Mouse (Mus musculus) lung, postnatal 0 days (tissue): ENCODE data around the gene Ulk1. TPM values are rescaled to one million over a fixed set of nuclear protein-coding genes. Genes with fewer than 3 reads are reported as not detected.

Experiments
- ATAC-seq: fragments of 200-750 bp; cut with Nextera tagmentation; 2 replicates; pipeline ENCODE4 v1.8.0; 2017; ENCODE audit warnings: moderate library complexity
- DNase-seq: peaks from one replicate; pipeline ENCODE4 v3.0.0-alpha.2; 2016; ENCODE audit warnings: low spot score
- H3K27ac ChIP-seq: fragments of 300-500 bp; sonication (generic); 2 replicates; pipeline ENCODE4 v1.5.1; 2014; ENCODE audit warnings: antibody characterized with exemption, mild to moderate bottlenecking, low read length, mixed read lengths
- H3K27me3 ChIP-seq: fragments of 300-500 bp; sonication (generic); replicated peaks from 2 replicates; pipeline ENCODE4 v1.6.1; 2014; ENCODE audit warnings: low read length, mixed read lengths; ENCODE audit not compliant: insufficient read depth
- H3K36me3 ChIP-seq: fragments of 300-500 bp; sonication (generic); 2 replicates; pipeline ENCODE4 v1.6.1; 2014; ENCODE audit warnings: low read length, mixed read lengths; ENCODE audit not compliant: insufficient read depth
- H3K4me1 ChIP-seq: fragments of 300-500 bp; sonication (generic); 2 replicates; pipeline ENCODE4 v1.6.1; 2014; ENCODE audit warnings: antibody characterized with exemption, low read depth, low read length, mixed read lengths; ENCODE audit not compliant: insufficient read depth
- H3K4me2 ChIP-seq: fragments of 300-500 bp; sonication (generic); replicated peaks from 2 replicates; pipeline ENCODE4 v1.6.1; 2014; ENCODE audit warnings: low read depth, mild to moderate bottlenecking, low read length, moderate library complexity, mixed read lengths
- H3K4me3 ChIP-seq: fragments of 300-500 bp; sonication (generic); 2 replicates; pipeline ENCODE4 v1.5.1; 2014; ENCODE audit warnings: low read depth, low read length
- H3K9ac ChIP-seq: fragments of 300-500 bp; sonication (generic); replicated peaks from 2 replicates; pipeline ENCODE4 v1.6.1; 2014; ENCODE audit warnings: low read depth, mild to moderate bottlenecking
- H3K9me3 ChIP-seq: fragments of 300-500 bp; sonication (generic); 2 replicates; pipeline ENCODE4 v1.6.1; 2016; ENCODE audit warnings: low read length, mixed read lengths
- CTCF ChIP-seq: IDR thresholded peaks from 2 replicates; pipeline ENCODE4 v1.5.1; 2016; ENCODE audit warnings: antibody characterized with exemption, mild to moderate bottlenecking
- EP300 ChIP-seq: IDR thresholded peaks from 2 replicates; pipeline ENCODE4 v1.6.1; 2016; ENCODE audit warnings: antibody characterized with exemption, mild to moderate bottlenecking, control low read depth
- WGBS: fragments of 180-500 bp; shearing (Covaris S2); extraction: QIAGEN DNeasy Blood & Tissue Kit; methylation state at CpG from one replicate; pipeline ENCODE4 v1.1.7; 2014; 5-methylcytosine and 5-hydroxymethylcytosine counted together
- polyA plus RNA-seq: library from polyadenylated mRNA; unstranded; fragments of >200 nt; fragmentation: Nextera tagmentation; extraction: Ambion mirVana; gene quantifications from 2 replicates; pipeline ENCODE4 v1.2.1, GENCODE M21; 2015

The Ulk1 gene
- 11.8 and 11.9 TPM in 2 replicates for polyA plus RNA-seq

DNA sequence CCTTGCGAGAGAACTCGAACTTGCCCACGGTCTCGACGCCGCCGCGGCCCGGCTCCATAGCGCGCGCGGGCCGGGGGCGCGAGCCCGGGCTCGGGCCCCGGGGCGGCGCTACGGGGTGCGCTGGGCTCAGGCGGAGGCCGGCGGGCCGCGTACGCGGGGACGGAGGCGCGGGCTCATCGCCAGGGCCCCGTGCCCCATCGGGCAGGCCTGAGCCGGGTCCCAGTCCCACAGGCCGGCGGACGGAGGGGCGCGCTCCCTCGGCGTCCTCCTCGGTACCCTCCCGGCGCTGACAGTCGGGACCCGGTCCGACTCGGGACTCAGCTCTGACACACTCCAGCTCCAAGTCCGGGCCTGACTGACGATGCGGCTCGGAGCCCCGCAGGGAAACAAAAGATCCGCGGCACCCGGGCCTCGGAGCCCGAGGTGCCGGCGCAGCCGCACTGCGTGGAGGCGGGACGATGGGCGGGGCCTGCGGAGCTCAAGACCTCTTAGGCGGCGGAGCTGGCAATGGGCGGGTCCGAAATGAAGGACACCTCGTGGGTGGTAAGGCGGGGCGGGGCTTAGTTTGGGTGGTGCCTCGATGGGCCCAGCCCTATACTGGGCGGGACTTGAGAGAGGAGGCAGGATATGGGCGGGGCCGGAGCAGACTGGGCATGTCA, at the start of gene Ulk1:
Ulk1 (minus strand) TSS at position 431 of the 659 bp plus-strand sequence.
- no peaks in the 10 kb centered on the region for H3K9me3 ChIP-seq
- H3K4me1 ChIP-seq: peaks cover 7% of the 10 kb centered on the region; the same call in 1 of the 2 replicates
- H3K36me3 ChIP-seq: peaks cover 6% of the 10 kb centered on the region; the same call in 1 of the 2 replicates
- TF ChIP-seq CTCF: no peak
- no peak for TF ChIP-seq EP300
- H3K4me2 ChIP-seq: peak within 1 kb of the TSS; percentile 95
- peak within 1 kb of the TSS; percentile 97 for H3K4me3 ChIP-seq
- H3K27ac ChIP-seq: peak within 1 kb of the TSS; percentile 94
- WGBS: 3% methylated on average over 65 of the region's 80 CpGs
- H3K9ac ChIP-seq: peak within 1 kb of the TSS; percentile 95
- peak; percentile 99 for DNase-seq
- no peaks in the 10 kb centered on the region for H3K27me3 ChIP-seq
- ATAC-seq: peak; percentile 94

GRCm38 (mm10) chr5:110859013-110859650, 49.2 kb upstream of the Ulk1 start:
- H3K4me3 ChIP-seq: peak overlapping the region; percentile 34
- TF ChIP-seq EP300 (peak; percentile 35; the same call in 1 of the 2 replicates), CTCF (no peak)
- peak overlapping the region; percentile 52 for H3K4me2 ChIP-seq
- H3K9me3 ChIP-seq: no peaks in the 10 kb centered on the region
- H3K9ac ChIP-seq: peak overlapping the region; percentile 39; the same call in 1 of the 2 replicates
- WGBS: 8% methylated on average over 13 of the region's 13 CpGs
- no peaks in the 10 kb centered on the region for H3K27me3 ChIP-seq
- peak; percentile 92 for ATAC-seq
- peaks cover 9% of the 10 kb centered on the region; the same call in 1 of the 2 replicates for H3K4me1 ChIP-seq
- no peaks in the 10 kb centered on the region for H3K36me3 ChIP-seq
- peak; percentile 91 for DNase-seq
- peak overlapping the region; percentile 89 for H3K27ac ChIP-seq

DNA sequence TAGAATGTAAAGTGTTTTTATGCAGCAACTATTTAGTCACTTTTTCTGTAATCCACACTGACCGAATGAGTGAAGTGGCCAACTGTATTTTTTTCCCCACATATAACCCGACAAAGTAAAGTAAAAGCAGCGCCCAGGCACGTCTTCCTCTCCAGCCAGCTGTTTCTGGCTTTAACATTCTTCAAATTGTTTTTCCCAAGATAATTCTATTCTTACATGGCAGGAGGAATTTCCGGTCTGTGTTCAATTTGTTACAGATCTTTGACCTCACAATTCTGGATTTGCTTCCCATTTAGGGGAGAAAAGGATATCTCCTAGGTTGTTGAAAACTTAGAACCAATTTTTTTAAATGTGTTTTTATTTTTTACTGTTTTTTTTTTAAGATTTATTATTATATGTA, 47.2 kb upstream of the Ulk1 start:
- H3K27ac ChIP-seq: no peak overlapping the region
- no peak overlapping the region for H3K9ac ChIP-seq
- no peaks in the 10 kb centered on the region for H3K27me3 ChIP-seq
- H3K4me2 ChIP-seq: no peak overlapping the region
- no peaks in the 10 kb centered on the region for H3K36me3 ChIP-seq
- DNase-seq (peak; percentile 49), ATAC-seq (no peak)
- H3K4me1 ChIP-seq: peaks cover 9% of the 10 kb centered on the region; the same call in 1 of the 2 replicates
- H3K9me3 ChIP-seq: no peaks in the 10 kb centered on the region
- no peak overlapping the region for H3K4me3 ChIP-seq
- WGBS: 50% methylated on average over 5 of the region's 5 CpGs
- TF ChIP-seq EP300 (no peak), CTCF (no peak)

DNA sequence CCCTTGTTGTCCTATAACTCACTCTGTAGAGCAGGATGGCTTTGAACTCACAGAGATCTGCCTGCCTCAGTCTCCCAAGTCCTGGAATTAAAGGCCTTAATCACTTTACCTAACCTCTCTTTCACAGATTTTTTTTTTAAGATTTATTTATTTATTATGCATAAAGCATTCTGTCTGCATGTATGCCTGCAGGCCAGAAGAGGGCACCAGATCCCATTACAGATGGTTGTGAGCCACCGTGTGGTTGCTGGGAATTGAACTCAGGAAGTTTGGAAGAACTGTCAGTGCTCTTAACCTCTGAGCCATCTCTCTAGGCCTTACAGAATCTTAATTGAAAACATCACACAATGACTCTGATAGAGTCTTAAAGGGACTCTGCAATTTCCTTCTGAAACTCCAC, 43.1 kb upstream of the Ulk1 start:
- no peaks in the 10 kb centered on the region for H3K27me3 ChIP-seq
- H3K9ac ChIP-seq: no peak overlapping the region
- no peak overlapping the region for H3K27ac ChIP-seq
- WGBS: 87% methylated on average over 1 of the region's 1 CpGs
- H3K4me2 ChIP-seq: no peak overlapping the region
- no peak for TF ChIP-seq EP300
- peak; percentile 42 for TF ChIP-seq CTCF
- H3K9me3 ChIP-seq: no peaks in the 10 kb centered on the region
- no peak overlapping the region for H3K4me3 ChIP-seq
- ATAC-seq: no peak
- no peak for DNase-seq
- H3K36me3 ChIP-seq: no peaks in the 10 kb centered on the region
- no peaks in the 10 kb centered on the region for H3K4me1 ChIP-seq

DNA sequence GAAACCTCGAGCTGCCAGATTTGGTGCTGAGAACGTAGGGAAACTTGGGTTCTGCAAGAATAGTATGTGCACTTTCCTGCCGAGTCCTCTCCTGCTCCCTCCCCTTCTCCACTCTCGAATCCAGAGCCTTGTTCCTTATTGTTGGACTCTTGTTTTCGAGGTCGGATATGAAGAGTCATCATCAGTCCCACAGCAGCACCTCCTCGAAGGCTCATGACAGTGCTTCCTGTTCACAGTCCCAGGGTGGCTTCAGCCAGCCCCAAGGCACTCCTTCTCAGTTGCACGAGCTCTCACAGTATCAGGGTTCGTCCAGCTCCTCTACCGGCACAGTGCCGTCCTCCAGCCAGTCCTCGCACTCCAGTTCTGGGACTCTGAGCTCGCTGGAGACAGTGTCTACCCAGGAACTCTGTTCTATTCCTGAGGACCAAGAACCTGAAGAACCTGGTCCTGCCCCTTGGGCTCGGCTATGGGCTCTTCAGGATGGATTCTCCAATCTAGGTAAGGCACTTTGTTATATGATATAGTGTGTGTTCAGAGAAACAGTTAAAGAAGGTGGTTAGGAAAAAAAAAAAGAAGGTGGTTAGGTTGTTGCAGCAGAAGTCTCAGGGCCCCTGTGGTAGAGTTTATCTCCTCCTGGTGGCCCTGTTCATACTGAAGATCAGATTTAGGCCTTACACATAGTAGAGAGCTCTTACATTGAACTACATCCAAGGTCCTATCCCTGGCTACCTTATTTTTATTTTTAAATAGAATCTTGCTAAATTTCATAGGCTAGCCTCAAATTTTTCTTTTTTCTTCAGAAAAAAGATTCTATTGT, 31.4 kb upstream of the Ulk1 start:
- no peak overlapping the region for H3K4me2 ChIP-seq
- ATAC-seq: no peak
- TF ChIP-seq EP300 (no peak), CTCF (no peak)
- WGBS: 90% methylated on average over 14 of the region's 14 CpGs
- no peaks in the 10 kb centered on the region for H3K4me1 ChIP-seq
- H3K9me3 ChIP-seq: no peaks in the 10 kb centered on the region
- no peak overlapping the region for H3K27ac ChIP-seq
- no peak for DNase-seq
- no peak overlapping the region for H3K4me3 ChIP-seq
- H3K9ac ChIP-seq: no peak overlapping the region
- H3K27me3 ChIP-seq: no peaks in the 10 kb centered on the region
- no peaks in the 10 kb centered on the region for H3K36me3 ChIP-seq

DNA sequence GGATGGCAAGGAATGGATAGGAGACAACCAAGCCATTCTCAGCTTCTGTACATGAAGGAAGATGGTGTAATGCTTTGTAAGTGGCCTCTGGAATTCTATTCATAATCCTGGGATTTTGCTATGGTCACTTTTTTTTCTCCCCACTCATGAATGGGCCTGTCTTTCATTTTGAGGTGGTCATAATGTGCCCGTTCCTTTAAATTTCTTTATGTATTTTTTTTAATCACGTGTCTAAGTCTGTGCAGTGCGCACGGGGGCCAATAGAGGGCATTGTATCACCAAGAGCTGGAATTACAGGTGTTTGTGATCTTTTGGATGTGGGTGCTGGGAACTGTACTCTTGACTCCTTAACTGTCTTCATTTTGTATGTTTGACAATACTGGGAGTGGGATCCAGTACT, 30.6 kb upstream of the Ulk1 start:
- WGBS: 3% methylated on average over 4 of the region's 4 CpGs
- no peaks in the 10 kb centered on the region for H3K36me3 ChIP-seq

More for the DNA sequence above, 30.6 kb upstream of the Ulk1 start:
- H3K9me3 ChIP-seq: no peaks in the 10 kb centered on the region
- H3K27ac ChIP-seq: 0 out of 2 replicates have a peak overlapping the region, but pooled peaks have one; percentile 32
- ATAC-seq (no peak), DNase-seq (peak; percentile 61)
- no peaks in the 10 kb centered on the region for H3K27me3 ChIP-seq
- TF ChIP-seq EP300 (no peak), CTCF (peak; percentile 63)
- H3K9ac ChIP-seq: peak overlapping the region; percentile 23; the same call in 1 of the 2 replicates
- H3K4me2 ChIP-seq: peak overlapping the region; percentile 93
- H3K4me3 ChIP-seq: peak overlapping the region; percentile 69
- H3K4me1 ChIP-seq: no peaks in the 10 kb centered on the region
